Mouse (Mus musculus): Measurements from ENCODE around the gene Snrpn. TPM values are rescaled to one million over a fixed set of nuclear protein-coding genes. Genes with fewer than 3 reads are reported as not detected.

Gene Snrpn
- polyA plus RNA-seq, 1 experiment from 2014 or later: 13.8 TPM

- H3K9ac ChIP-seq: no peak overlapping the region
- 48% methylated on average over 2 of the region's 2 CpGs for WGBS (ENCODE audit: insufficient replicate concordance)
- no peaks in the 10 kb centered on the region for H3K9me3 ChIP-seq (replicated peaks)
- H3K36me3 ChIP-seq: no peaks in the 10 kb centered on the region
- H3K4me2 ChIP-seq: no peak overlapping the region
- no peak overlapping the region for H3K4me3 ChIP-seq (replicated peaks)
- H3K27me3 ChIP-seq: no peaks in the 10 kb centered on the region
- peaks cover 9% of the 10 kb centered on the region; the same call in 1 of the 2 replicates for H3K4me1 ChIP-seq (replicated peaks)
- H3K27ac ChIP-seq: no peak overlapping the region
- DNase-seq (no peak), ATAC-seq (ENCODE audit: low read depth) (no peak)
Measured at GRCm38 (mm10) chr7:60006262-60006661, 133.8 kb downstream of the Snrpn start.

GRCm38 (mm10) chr7:60004606-60005330, 135.3 kb downstream of the Snrpn start, which contains the start of the genes Snurf and Gm38393:
Snurf (minus strand) TSS chr7:60005049.
Gm38393 (minus strand) TSS chr7:60005064.
- peak within 1 kb of the TSS; percentile 68 for H3K4me2 ChIP-seq
- no peaks in the 10 kb centered on the region for H3K9me3 ChIP-seq (replicated peaks)
- peaks cover 9% of the 10 kb centered on the region; the same call in 1 of the 2 replicates for H3K4me1 ChIP-seq (replicated peaks)
- DNase-seq: peak; percentile 20
- peak within 1 kb of the TSS; percentile 53 for H3K27ac ChIP-seq
- no peaks in the 10 kb centered on the region for H3K27me3 ChIP-seq
- 49% methylated on average over 30 of the region's 30 CpGs for WGBS (ENCODE audit: insufficient replicate concordance)
- ATAC-seq (ENCODE audit: low read depth): peak; percentile 30; the same call in 1 of the 2 replicates
- no peaks in the 10 kb centered on the region for H3K36me3 ChIP-seq
- peak within 1 kb of the TSS; percentile 62 for H3K9ac ChIP-seq
- peak within 1 kb of the TSS; percentile 63 for H3K4me3 ChIP-seq (replicated peaks)

GRCm38 (mm10) chr7:60003921-60004605, 136.0 kb downstream of the Snrpn start:
- DNase-seq (peak; percentile 17), ATAC-seq (ENCODE audit: low read depth) (peak; percentile 80)
- no peaks in the 10 kb centered on the region for H3K9me3 ChIP-seq (replicated peaks)
- H3K9ac ChIP-seq: peak overlapping the region; percentile 62
- H3K27ac ChIP-seq: peak overlapping the region; percentile 53
- 40% methylated on average over 22 of the region's 22 CpGs for WGBS (ENCODE audit: insufficient replicate concordance)
- H3K4me3 ChIP-seq (replicated peaks): peak overlapping the region; percentile 63
- H3K27me3 ChIP-seq: no peaks in the 10 kb centered on the region
- peak overlapping the region; percentile 68 for H3K4me2 ChIP-seq
- H3K4me1 ChIP-seq (replicated peaks): peaks cover 9% of the 10 kb centered on the region; the same call in 1 of the 2 replicates
- no peaks in the 10 kb centered on the region for H3K36me3 ChIP-seq

- Histone ChIP-seq H3K4me1 (replicated peaks) (peaks cover 9% of the 10 kb centered on the region; the same call in 1 of the 2 replicates), H3K27me3 (no peaks in the 10 kb centered on the region), H3K27ac (peak overlapping the region; percentile 53; the same call in 1 of the 2 replicates), H3K9me3 (replicated peaks) (no peaks in the 10 kb centered on the region), H3K4me2 (peak overlapping the region; percentile 68), H3K36me3 (no peaks in the 10 kb centered on the region), H3K9ac (0 out of 2 replicates have a peak overlapping the region, but pooled peaks have one; percentile 62), H3K4me3 (replicated peaks) (peak overlapping the region; percentile 63)
- 56% methylated on average over 12 of the region's 12 CpGs for WGBS (ENCODE audit: insufficient replicate concordance)
- DNase-seq: peak; percentile 17
- peak; percentile 75 for ATAC-seq (ENCODE audit: low read depth)
Measured at GRCm38 (mm10) chr7:60003006-60003865, 136.8 kb downstream of the Snrpn start.

DNA sequence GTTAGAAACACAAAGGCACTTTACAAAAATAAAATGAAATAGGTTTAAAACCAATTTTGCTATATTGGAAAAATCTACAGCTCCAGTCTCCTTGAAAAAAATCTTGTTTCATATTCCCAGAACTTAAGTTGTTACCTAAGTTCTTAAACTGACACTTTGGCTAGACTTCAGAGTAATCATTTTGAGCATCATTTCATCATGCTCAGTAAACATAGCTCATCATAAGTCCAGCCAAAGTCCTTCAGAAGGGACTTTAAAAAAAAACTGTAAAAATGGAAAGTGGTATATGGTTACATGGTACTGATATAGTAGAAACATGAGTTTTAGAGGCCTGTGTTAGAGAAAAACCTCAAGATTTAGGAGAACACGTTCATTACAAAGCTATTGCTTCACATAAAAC, 161.4 kb downstream of the Snrpn start:
- DNase-seq: no peak

More for the DNA sequence above, 161.4 kb downstream of the Snrpn start:
- H3K27me3 ChIP-seq: no peaks in the 10 kb centered on the region
- WGBS (ENCODE audit: insufficient replicate concordance): 53% methylated on average over 1 of the region's 1 CpGs
- H3K4me3 ChIP-seq (replicated peaks): no peak overlapping the region
- no peaks in the 10 kb centered on the region for H3K9me3 ChIP-seq (replicated peaks)
- no peak overlapping the region for H3K9ac ChIP-seq
- no peaks in the 10 kb centered on the region for H3K36me3 ChIP-seq
- H3K4me2 ChIP-seq: no peak overlapping the region
- no peak for ATAC-seq (ENCODE audit: low read depth)
- no peaks in the 10 kb centered on the region for H3K4me1 ChIP-seq (replicated peaks)
- no peak overlapping the region for H3K27ac ChIP-seq

Other genes with a start within 250 kb of the Snrpn start
- 6.2 and 9.6 TPM in 2 replicates for gene Snurf, start 135.2 kb downstream of the Snrpn start, polyA plus RNA-seq (2015; fragmentation: Nextera tagmentation; extraction: Ambion mirVana)
- 0.08 and 0.14 TPM in 2 replicates for gene Gm38393, start 135.2 kb downstream of the Snrpn start, polyA plus RNA-seq (2015; fragmentation: Nextera tagmentation; extraction: Ambion mirVana)

Measured in liver, embryonic 13.5 days (tissue).